Mouse (Mus musculus) lung, postnatal 10 days (tissue): ENCODE results near the gene Ccl24.

Experiments
- DNase-seq: peaks from one replicate; pipeline ENCODE4 v3.0.0; 2021

Ccl24 gene

DNA sequence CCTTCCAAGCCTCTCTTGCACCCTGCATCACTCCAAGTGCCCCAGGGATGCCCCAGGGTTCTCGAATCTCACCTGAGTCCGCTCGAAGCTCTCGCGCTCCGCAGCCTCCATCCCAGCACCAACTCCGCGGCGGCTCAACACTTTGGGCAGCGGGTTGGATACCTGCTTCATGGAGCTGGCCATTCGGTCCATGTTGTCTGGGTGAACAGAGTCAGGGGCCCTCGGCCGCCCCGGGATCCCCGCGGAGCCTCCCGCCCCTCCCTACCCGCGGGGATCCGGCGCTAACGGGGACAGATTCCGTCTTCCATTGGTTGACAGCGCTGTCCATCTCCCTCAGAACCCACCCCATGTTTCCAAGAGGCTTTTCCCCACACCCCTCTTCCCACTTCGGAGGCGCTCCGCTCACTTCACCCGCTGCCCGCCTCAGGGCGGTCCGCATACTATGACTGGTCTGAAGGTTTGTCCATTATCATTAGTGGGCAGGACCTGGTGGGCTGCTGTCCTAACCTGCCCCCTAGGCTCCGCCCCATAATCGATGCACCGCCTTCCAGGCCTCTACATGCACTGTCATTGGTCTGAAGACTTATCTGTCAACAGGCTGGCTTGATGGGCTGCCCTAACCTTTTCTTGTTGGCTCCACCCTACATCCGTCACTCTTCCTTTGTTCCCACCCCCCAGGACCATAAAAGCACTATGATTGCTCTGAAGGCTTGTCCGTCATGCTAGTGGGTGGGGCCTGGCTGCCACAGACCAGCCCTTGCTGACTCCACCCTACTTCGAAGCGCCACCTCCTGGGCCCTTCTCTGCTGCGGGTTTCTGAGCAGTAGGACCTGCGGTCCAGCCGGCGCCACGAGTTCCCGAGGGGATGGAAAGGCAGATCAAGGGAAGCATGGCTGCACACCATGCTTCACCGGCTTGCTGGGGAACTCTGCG lies 27.7 kb downstream of the Ccl24 start, which contains the start of gene Hip1:
Gene Hip1, minus strand, starts transcription at position 256 of the 933 bp plus-strand sequence.
- DNase-seq = peak; percentile 100

DNA sequence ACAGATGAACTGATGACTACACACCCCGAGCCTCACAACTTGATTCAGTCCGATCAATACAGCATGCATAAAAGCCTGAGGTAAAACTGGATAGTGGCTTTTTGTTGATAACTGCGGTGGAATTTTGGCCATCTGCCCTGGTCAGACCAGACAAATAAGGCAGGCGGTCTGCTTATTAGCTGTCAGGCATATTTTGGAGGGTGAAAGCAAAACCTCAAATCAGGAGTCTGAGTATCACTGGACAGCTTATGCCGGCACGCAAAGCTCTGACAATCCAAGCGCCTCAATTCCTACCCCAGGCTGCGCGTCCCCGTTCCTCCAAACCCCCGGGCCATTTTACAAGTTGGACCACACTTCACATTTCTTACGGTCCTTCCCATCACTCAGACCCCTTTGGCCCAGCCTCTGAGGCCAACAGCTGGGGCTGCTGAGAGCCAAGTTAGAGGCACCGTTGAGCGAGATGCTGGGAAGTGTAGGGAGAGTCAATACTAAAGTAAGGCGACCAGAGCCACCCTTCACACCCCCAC lies 28.8 kb downstream of the Ccl24 start:
- DNase-seq = peak; percentile 67

DNA sequence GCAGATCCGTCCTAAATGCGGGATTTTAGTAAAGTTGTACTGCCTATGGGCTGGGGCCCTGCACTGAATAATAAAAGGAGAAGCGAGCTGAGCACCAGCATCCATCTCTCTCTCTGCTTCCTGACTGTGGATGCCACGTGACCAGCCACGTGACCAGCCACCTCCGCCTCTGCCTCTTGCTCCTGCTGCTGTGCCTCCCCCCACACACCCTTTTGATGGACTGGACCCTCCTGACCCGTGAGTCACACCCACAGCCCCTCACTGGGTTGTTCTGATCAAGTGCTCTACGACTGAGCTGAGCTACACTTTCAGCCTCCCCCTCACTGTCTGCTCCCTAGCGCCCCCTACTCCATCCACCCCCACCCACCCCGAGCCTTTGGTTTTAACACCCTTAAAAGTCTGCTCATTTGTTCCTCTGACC lies 35.0 kb downstream of the Ccl24 start:
- no peak for DNase-seq

DNA sequence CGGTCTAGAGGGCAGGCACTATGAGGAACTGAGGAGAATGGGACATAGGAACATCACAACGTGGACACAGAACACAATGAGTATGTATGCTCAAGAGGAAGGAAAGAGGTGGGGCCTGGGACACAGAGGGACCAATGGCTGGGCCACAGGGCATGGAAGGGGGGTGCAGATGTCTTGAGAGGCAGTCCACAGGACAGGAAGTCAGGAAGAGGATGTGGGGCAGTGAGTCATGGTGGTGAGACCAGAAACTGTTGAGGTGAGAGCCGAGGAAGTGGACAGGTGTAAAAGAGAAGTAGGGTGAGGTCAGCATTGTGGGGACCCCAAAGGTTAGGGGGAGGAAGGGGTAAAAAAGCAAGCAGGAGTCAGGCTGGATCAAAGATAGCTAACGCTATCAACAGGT lies 35.5 kb downstream of the Ccl24 start:
- DNase-seq = peak; percentile 69

DNA sequence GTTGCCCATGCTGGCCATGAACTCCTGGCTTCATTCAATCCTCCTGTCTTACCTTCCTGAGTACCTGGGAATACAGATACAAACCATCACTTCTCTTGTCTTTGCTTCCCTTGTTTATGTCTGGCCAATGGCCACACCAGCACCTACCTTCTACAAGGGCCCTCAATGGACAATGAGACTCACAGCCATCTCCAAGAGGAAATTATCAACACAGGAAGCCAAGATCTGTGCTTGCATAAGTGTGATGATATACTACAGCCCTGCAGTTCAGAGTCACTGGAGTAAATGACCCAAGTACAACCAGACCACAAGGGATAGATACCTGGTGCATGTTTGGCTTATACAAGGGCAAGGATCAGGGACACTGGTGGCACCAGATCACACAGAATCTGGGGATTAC lies 37.0 kb downstream of the Ccl24 start:
- no peak for DNase-seq

DNA sequence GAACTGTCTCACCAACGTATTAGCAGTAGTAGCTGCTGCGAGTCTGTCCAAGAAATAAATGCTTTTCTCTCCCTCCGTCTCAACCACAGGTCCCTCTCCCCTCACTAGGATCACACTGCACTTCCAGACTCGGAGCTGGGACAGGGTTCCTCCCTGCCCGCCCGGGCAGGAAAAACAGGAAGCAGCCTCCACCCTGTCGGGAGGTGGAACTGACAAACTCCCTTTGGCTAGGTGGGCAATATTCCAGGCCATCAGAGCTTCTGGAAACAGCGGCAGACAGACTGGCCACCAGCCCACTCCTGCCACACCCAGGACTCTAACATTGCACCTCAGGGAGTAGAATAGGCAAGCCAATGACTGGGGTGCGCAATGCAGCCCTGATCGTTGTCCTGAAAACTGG lies 39.4 kb downstream of the Ccl24 start:
- DNase-seq = peak; percentile 93

DNA sequence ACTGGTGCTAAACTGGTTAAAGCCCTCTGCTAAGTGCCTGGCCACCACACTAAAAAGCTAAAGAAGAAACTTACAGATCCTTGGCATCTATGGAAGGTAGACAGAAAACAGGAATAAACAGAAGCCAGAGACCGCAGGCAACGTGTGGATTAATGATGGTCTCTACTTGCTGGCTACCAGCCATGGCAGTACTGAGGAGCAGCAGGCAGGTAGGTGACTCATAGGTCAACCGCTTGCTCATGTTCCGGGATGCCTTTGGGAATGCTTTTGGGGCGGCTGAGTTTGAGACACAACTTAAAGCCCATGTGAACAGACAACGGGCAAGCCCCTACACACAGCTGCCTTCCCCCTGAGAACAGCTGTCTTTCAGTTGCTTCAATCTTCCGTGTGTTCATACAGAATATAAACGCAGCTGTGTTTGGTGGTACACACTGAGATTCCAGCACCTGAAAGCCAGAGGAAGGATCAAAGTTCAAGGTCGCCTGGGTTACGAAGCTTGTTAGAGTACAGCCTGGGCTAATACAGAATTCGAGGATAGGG lies 41.5 kb downstream of the Ccl24 start:
- DNase-seq = no peak

DNA sequence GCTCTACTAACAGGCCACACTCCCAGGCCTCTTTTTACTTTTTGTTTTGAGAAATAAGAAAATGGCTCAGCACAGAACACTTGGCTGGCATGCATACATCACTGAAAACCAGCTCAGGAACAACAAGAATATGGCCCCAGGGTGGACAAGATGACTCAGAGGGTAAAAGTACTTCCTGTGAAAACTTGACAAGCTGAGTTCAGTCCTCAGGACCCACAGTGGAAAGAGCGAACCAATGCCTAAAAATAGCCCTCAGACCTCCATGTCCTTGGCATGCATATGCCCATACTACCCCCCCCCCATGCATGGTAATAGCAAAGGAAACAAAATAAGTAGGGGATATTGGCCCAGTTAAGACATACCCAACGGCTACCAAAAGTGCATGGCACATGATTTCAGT lies 42.9 kb downstream of the Ccl24 start:
- DNase-seq = no peak

DNA sequence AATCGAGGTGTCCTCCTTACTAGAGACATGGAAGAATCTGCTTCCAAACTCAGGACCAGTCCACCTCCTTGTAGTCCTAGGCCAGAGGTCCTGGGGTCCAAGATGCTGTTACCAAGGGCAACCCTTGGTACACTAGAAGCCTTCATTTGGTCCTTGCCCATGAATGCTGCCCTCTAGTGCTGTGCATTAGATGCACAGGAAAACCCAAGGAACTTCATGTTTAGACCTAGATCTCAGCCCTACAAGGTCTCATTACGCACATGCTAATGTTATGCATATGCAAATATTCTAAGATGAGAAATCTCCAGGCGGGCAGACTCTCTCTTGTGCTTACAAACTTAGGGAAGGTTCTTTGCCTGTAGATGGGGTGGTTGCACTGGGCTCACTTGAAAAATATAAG lies 43.5 kb downstream of the Ccl24 start:
- no peak for DNase-seq

DNA sequence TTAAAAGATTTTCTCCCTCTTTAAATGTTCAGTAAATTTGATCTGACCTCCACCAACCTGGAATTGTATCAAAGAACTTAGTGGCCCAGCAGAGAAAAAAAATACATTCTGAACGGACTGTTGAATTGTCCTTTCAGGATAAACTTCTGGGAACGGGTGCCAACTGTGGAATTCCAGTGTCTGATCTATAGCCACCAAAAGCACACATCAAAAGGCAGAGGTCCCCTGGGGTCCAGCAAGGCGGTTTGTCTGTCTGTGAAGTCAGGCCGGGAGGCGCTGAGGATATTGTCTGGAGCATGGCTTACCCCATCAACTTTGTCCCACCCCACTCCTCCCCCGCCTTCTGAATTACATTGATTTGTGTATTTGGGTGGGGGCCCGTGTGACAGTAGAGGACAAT lies 44.9 kb downstream of the Ccl24 start:
- DNase-seq = no peak

DNA sequence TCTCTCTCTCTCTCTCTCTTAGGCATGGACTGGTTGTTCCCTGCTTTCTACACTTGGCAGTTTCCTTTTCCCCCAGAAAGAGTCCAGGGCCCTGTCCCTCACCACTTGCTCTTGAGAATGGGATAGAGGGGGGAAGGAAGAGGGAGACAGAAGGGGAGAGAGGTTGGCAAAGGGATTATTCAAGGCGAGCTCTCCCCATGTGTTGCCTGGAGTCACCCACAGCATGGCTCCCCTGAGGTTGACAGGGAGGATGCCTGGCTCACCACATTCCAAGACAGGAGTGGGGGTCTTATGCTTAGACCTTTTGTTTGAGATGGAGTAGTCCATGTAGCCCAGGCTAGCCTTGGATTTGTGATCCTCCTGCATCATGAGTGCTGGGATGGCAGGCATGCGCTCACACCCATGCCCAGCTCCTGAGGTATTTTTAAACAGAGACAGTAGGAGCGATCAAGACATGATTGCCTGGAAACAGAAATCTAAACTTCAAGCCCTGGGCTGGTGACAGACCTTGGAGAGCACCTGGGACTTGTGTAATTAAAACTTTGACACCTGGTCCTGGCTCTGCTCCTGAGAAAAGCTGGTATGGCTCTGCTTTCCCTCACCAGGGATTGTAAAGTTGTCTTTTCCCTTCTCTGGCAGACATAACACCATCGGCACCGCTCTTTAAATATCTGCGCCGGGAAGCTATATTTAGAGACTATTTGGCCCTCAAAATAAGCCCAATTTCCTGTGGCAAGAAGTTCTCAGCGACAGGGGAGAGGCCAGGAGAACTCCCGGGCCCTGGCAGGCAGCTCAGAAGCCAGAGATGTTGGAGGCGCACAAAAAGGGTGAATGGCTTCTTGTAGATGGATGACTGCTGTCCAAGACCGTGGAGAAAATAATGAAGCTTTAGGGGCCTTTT lies 47.9 kb downstream of the Ccl24 start:
- DNase-seq = peak; percentile 55

DNA sequence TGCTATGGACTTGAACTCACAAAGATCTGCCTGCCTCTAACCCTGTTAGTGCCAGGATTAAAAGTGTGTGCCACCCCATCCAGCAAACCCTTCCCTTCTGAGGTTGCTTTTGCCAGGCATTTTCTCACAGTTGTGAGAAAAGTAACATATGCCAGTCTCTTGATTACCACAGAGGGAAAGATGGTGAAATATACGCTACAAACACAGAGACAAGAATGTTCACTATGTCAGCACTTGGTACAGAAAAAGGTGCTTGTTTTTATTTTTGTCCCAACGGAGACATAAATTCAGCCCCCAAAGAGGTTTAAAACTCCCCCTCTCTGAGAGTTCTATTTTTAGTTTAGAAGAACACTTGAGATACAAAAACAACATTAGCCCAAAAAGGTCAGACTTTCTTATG lies 48.8 kb downstream of the Ccl24 start:
- DNase-seq = no peak

DNA sequence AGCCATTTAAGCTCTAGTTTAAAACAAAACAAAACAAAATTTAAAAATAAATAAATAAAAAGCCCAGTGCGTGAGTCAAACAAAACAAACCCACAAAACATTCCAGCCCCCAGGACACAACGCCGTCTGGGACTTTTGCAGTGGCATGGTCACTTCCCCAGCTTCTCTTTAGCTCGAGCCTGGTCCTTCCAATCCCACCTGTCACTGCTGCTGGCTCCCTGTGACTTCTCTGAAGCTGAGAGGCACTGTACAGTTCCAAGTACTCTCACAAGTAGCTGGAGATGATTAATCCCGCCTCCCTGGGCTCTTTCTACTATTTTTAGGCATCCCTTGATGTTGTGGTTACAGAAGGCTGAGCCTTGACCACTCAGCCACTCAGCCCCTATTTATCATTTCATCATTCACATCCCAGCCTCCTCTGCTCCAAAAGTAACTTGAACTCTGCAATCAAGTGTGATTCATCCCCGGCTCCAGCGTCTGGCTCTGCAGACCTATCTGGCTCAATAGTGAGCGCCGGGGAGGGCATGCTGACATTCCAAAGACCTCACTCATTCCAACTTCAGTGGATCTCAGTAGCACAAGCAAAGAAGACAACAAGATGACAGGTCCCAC lies 50.6 kb downstream of the Ccl24 start:
- peak; percentile 43 for DNase-seq
